Mouse (Mus musculus) NIH3T3 (cell line): ENCODE measurements around the gene Pidd1.

Experiments used
- DNase-seq: peaks from one replicate; pipeline ENCODE4 v3.0.0-alpha.2; 2012; ENCODE audit warnings: low read depth

Gene Pidd1

DNA sequence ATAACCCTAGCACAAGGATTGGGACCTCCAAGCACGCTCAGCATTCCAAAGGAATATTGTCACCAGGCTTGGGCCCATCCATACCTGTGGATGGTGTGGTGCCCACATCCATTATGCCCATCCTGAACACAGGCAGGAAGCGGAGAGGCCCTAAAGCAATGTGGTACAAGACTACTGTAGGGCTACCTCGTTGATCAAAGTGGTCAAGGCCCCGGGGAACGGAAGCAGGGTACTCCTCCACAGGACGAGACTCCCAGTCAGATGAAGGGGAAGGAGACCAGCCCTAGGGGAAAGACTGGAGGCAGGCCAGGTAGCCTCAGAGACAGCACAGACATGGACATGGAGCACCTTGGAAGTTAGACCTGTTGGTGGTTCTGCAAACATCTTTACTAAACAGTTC is 28.9 kb upstream of the Pidd1 start:
- no peak for DNase-seq

DNA sequence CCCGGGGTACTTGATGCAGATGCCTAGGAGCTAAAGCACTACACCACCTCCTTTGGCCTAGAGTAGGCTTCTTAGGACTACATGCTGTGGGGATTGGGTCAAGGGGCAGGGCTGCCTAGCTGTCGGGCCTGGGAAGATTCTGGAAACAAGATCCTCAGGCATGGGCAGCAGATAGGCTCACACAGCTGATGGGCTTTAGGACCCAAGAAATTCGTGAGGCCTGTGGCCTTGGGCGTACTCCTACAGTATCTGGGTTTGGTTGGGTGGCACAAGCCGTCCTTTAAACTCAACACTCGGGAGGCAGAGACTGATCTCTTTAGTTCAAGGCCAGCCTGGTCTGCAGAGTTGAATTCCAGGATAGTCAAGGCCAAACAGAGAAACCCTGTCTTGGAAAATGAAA is 28.4 kb upstream of the Pidd1 start:
- DNase-seq: no peak

DNA sequence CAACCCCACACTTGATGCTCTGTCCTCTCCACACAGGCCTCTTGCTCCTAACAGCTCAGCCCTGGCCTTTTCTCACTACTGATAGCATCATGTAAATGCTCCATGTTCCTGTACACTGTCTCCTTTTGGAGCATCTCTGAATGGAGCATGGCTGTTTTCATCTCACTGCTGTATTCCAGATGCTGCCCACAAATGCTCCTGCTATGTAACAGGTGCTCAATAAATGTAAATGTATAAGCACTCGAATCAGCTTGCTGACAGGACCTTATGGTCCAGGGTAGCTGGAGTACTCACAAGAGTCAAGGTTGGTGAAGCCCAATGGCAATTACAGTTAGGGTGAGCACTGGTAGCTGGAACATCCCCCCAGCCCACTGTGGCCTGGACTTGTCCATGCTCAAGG is 27.4 kb upstream of the Pidd1 start:
- DNase-seq: no peak

DNA sequence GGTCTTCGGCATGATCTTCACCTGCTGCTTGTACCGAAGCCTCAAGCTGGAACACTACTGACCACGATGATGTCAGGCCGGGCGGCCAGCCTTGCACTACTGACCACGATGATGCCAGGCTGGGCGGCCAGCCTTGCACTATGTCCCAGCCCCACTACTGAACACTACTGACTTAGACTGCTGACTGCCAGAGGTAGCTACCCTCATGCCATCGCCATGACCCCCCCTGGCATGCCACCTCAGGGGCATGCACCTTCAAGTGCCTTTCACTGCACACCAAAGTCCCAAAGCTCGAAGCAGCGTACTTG is 26.8 kb upstream of the Pidd1 start:
- no peak for DNase-seq

DNA sequence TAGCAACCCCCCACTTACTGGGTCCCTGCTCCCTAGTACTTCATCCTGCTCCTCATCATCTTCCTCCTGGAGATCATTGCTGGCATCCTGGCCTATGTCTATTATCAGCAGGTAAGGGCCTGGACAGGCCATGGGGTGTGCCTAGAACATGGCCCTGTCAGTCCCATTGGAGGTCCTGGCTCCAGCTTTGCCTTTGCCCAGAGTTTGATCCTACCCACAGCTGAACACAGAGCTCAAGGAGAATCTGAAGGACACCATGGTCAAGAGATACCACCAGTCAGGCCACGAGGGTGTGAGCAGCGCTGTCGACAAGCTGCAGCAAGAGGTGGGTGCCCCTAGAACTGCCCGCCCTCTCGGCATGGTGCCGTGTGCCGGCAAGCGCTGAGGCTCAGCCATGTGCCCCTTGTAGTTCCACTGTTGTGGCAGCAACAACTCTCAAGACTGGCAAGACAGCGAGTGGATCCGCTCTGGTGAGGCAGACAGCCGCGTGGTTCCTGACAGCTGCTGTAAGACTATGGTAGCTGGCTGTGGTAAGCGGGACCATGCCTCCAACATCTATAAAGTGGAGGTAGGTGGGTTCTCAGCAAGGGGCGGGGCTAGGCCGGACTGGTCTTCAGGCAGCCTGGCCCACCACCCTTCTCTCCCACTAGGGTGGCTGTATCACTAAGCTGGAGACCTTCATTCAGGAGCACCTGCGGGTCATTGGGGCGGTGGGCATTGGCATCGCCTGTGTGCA is 26.2 kb upstream of the Pidd1 start:
- DNase-seq: no peak

DNA sequence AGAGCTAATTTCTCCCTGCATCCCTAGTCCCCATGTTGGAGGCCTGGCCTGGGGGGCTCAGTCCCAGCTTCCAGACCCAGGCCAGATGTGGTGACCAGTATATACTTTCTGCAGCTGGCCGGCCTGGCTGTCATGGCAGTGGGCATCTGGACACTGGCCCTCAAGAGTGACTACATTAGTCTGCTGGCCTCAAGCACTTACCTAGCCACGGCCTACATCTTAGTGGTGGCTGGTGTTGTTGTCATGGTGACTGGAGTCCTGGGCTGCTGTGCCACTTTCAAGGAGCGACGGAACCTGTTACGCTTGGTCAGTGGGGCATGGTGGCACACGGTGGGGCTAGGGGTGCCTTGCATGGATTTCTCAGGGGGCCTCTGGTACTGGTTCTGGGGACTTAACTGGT is 25.5 kb upstream of the Pidd1 start:
- no peak for DNase-seq

DNA sequence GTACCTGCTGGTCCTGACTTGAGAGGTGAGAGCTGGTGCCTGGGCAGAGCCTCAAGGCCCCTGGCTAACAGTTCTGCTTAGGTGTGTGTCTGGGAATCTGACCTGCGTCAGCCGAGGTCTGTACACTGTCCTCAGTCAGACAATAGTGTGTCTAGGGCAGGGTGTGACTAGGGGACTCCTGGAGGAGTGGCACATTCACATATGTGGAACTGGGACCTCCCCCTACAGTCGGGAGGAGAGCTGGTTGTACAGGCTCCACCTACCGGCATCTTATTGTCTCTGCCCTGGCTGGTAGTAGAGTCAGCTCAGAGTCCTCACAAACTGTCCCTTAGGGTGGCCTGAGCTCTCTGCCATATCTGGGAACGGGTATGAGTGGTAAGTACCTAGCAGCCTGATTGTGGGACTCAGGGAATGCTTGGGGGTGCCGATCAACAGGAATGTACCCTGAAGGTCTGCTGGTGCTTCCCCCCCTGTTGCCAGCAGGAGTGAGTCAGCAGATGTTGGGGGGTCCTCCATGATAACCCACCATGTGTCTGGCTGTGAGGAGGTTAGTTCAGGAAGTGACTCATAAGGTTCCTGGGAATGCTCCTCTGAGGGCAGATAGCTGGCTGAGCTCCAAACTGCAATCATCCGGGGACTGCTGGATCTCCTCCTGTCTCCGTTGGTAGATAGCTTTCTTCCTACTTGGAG is 24.8 kb upstream of the Pidd1 start:
- peak; percentile 85 for DNase-seq

DNA sequence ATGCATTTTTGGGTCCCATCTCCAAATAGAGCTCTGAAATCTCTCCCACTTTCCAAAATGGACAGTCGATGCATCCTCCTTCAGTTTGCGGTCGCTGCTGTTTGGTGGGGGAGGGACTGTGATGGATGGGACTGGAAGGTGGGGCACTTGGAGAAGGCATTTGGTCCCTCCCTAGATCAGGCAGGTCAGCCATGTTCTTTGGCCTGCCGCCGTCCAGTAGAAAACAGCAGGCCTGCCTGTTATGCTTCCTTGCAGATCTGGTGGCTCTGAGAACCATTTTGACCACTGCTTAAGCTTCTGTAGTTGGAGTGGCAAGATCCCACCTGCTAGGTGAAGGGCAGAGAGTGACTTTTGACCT is 24.3 kb upstream of the Pidd1 start:
- DNase-seq: peak; percentile 64

DNA sequence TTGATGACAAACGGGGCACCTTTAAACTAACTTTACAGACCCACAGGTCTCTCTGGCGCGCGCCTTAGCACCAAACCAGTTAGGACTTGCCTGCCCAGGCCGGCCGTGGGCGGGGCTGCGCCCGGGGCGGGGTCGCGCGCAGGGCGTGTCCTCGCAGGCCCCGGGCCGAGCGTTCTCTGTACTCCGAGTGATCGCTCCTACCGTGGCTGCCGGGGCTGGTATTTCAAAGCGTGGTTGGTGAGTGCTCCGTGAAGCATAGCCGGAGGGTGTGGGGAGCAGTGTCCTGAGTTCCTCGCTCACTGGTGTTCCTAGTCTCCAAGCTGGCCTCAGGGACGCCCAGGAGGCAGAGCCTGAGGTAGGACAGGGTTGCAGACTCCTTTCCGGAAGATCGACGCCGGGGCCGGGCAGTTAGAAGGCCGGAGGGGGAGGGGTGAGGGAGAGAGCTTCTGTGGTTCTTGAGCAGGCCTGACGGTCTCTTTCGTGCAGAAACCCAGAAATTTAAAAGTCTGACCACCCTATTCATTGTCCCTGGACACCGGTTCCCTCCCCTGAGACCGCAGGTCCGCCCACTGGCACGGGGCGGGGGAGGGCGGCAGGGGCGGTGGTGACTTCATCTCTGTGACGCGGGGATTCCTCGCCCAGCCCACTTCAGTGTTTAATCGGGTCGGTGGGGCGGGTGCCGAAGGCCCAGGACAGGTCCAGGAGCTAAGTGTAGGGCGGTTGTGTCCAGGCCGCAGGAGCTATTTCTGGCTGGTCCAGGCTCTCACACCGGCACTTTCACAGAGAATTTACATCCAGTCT is 23.6 kb upstream of the Pidd1 start, which contains the start of gene Cd151:
Gene Cd151, plus strand, starts transcription at position 163 of the 801 bp plus-strand sequence.
- peak; percentile 94 for DNase-seq

DNA sequence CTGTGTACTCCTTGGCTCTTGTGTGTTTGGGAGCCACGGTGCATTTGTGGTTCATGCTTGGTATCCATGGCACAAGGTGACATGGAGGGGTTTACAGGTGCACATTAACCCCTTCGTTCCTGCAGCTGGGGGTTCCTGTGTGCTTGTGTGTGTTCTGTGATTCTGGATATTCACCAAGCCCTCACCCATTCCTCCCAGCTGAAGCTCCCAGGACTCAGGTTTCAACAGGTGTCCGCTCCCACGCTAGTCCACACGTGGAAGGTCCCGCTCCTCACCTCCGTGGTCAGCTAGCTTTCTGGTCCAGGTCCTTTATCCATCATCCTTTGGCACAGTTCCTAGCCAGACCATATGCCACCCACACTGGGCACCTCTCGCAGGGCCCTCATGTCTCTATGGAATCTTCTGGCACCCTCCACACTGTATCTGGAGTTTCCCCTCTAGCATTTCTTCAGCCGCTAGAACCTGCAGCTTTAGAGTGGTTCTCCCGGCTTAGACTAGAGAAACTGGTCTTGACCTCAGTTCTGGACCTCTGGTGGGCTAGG is 22.9 kb upstream of the Pidd1 start:
- no peak for DNase-seq

DNA sequence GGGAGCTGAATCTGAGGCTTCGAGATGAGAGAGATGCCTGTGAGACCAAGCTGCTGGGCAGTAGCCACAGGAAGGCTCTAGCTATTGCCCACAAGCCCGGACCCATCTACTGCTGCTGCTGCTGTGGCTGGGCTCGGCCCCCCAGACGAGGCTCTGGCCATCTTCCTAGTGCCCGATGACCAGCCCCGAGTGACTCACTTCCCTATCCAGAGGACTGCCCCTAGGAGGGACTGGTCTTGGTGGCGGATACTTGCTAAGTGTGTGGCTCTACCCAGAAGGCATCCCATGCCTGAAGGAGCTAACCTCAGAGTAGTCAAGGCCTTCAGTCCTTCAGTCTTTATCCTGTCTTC is 22.2 kb upstream of the Pidd1 start:
- peak; percentile 76 for DNase-seq

DNA sequence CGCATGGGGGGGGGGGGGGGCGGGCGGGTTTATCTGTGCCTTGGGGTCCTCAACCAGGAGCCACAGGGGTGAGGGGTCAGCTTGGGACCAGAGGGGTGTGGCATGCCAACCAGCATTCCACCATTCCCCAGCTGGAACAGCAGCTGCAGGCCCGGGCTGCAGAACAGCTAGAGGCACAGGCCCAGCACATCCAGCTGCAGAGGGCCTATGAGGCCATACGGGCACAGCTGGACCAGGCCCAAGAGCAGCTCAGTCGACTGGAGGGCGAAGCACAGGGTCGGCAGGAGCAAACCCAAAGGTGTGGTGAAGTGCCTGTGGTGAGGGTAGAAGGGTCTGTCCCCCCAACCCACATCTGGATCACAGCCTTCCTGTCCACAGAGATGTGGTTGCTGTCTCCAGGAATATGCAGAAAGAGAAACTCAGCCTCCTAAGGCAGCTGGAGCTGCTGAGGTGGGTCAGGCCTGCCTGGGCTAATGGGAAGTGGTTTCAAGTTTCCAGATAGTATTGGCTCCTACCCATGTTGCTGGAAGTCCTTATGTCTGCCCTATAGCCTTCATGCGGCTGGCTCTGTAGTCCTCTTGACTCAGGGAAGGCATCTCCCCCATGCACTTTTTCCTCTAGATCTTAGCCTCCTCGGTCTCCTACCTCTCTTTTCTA is 21.7 kb upstream of the Pidd1 start:
- peak; percentile 69 for DNase-seq

DNA sequence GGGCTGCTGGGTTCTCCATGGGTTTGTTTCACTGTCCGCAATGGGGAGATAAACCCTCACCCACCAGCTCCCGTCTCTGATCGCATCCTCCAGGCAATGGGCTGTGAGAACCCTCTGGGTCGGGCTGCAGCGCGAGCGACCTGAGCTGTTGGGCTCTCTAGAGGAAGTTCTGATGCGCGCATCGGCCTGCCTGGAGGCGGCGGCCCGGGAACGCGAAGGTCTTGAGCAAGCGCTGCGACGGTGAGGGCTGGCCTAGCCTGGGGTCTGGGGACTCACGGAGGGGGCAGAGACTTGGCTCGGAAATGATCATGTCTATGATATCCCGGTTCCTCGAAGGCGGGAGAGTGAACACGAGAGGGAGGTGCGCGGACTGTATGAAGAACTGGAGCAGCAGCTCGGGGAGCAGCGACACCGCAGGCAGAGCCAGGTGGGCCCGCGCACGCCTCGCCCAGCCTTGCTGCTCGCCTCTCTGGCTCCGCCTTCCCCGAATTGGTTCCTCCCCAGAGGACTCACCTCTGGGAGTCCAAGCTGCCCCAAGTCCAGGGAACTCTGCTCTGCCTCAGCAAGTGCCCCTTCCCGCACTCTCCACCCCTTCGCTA is 20.9 kb upstream of the Pidd1 start:
- no peak for DNase-seq

DNA sequence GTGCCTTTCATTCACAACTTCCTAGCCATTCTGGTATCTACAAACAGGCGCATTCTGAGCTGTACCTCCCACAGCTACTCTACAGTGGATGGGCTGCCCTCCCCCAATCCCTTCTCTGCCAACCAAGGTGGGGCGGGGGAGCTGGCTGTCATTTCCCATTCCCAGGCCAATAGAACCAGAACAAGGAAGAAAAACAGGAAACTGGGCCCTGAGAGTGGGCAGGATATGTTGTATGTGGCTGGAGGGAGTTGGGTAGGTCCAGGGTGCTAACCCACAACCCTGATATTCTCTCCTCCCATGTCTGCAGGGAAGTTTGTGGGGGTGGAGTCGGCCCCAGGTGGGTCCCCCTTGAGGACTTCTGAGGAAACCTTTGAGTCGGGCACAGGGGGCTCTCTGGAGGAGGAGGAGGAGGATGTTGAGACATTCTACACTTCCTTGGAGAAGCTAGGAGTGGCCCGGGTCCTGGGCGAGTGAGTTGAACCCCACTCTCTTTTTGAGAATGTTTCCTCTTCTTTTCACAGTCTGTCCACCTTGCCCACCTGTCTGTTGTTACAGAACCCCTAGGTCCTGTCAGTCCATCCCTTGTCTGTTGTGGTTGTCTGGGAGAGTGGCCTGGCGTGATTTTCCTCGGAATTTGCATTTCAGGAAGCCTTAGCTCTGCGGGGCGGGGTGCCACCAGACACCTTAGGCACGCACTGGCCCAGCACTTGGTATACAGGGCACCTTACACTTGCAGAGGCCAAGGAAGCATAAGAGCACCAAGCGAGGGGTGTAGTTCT is 20.2 kb upstream of the Pidd1 start:
- DNase-seq: no peak

DNA sequence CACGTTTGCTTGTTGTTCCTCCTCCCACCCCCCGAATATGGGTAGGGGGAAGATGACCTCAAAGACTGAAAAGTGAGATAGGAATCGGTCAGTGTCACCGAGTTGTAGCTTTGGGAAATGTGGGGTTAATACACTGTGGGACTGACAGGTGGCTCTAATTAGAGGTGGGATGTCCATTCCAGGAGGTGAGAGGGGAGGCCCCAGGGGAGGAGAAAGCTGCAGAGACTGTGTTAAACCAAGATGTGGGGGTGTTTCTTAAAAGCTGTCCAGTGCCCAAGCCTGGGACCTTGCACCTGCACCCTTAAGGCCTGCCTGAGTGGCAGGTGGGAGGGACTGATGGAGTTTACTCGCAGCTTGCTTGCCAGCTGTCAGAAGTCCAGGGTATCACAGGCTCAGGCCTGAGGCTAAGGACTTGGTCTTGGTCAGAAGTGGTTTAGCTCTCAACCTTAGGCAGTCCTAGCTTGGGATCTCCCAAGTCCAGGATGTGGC is 18.6 kb upstream of the Pidd1 start:
- DNase-seq: peak; percentile 65

DNA sequence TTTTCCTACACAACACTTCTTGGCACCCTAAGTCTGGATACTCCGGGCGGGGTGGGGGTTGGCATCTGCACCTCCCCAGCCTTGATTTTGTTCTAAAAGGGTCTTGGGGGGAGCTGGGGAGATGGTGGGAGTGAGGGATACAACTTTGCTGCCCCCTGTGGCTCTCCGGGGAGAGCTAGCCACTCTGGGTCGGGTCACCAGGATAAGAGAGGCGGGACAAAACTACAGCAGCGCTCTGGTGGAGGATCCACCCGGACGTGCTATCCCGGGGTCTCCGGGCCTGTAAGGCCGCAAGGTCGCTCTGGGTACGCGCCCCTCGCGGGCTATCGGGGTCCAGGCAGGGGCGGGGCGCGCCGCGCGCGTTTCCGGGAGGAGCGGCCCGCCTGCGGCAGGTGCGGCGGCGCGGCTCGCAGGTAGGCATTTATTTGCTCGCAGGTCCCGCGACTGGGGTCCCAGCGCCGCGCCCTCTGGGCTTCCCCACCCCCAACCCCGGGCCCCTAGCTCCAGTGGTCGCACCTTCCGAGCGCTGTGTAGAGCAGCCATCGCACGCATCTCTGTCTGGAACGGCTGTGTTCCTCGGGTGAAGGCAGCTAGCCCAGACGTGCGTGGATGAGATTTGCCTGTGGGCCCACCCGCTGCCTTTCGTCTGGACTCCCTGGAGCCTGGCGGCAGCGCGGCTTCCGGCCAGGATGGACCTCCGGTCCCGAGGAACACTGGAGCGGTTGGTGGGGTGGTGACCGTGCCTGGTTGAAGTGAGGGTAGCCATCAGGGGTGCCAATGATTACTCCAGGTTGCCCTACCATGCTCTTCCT is 17.9 kb upstream of the Pidd1 start:
- DNase-seq: no peak

DNA sequence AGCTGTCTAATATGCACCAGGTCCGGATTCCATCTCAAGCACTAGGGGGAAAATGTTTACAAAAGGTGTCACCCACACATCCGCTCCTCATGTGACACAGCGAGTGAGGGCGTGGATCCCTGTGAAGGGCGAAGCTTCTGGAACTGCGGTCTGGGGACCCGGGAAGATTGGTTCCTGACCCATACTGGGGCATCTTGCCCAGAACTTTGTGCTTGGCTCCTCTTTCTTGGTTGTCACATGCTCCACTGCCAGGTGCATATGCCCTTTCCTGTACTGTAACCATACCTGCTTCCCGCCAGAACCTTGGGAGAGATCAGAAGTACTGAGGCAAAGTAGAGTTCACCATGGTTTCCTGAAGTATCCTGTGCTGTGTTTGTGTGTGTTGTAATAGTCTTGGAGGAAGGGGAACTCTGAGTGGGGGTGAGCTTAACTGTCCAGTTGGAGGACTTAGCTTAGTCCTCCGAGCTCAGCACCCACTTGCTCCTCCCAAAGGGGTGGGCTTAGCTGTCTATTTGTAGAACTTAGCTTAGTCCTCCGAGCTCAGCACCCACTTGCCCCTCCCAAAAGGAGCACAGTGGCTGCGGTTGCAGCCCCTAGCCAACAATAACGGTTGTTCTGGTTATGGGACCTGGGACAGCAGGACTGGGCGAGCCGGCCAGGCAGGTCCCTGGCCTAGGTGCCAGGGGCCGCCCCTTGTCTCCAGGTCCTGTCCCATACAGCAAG is 16.7 kb upstream of the Pidd1 start, which contains the start of gene Cracr2b:
Gene Cracr2b, plus strand, starts transcription at position 704 of the 723 bp plus-strand sequence.
- no peak for DNase-seq

DNA sequence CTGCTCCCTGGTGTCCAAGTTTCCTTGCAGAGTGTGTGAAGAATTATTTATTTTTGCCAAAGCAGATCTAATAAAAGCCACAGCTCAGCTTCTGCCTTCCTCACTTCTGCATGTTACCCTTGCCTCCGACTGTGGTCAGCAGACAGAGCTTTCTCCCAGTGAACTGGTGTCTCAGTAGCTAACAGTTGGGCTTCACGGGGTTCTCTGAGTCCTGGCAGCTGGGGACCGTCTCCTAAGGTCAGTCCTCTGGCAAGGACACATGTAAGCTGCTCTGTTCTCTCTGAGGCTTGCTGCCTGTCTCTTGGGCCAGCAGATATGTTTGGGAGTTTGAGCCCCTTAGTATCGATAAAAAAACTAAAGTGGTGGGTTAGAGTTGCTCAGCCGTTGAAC is 16.2 kb upstream of the Pidd1 start:
- no peak for DNase-seq

DNA sequence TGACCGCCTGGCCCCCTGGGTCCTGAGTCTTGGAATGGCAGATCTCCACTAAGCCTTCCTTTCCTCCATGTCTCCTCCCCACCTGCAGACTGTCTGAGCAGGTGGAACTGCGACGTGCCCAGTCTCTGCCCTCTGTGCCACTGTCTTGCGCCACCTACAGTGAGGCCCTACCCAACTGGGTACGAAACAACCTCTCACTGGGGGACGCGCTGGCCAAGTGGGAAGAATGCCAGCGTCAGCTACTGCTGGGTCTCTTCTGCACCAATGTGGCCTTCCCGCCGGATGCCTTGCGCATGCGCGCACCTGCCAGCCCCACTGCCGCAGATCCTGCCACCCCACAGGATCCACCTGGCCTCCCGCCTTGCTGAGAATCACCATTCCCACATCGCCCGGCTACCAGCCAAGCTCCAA is 15.5 kb upstream of the Pidd1 start:
- no peak for DNase-seq
